Mouse (Mus musculus) neutrophil, adult 5-6 weeks (primary cell): Measurements from ENCODE around the gene Adcy2. TPM values are rescaled to one million over a fixed set of nuclear protein-coding genes. Genes with fewer than 3 reads are reported as not detected.

Source experiments
- ATAC-seq: fragments of 151-379, 151-347 bp; 2 replicates; pipeline ENCODE4 v1.8.0; 2017; ENCODE audit warnings: mild to moderate bottlenecking, moderate TSS enrichment; ENCODE audit not compliant: insufficient number of reproducible peaks, poor library complexity, low FRiP score, severe bottlenecking; ENCODE audit errors: extremely low read depth
- total RNA-seq: library from RNA; stranded (forward); fragments of 200-1000 nt; gene quantifications from 2 replicates; pipeline ENCODE4 v1.2.3, GENCODE M21; 2017

Adcy2 gene
- not detected in 2 replicates for total RNA-seq

DNA sequence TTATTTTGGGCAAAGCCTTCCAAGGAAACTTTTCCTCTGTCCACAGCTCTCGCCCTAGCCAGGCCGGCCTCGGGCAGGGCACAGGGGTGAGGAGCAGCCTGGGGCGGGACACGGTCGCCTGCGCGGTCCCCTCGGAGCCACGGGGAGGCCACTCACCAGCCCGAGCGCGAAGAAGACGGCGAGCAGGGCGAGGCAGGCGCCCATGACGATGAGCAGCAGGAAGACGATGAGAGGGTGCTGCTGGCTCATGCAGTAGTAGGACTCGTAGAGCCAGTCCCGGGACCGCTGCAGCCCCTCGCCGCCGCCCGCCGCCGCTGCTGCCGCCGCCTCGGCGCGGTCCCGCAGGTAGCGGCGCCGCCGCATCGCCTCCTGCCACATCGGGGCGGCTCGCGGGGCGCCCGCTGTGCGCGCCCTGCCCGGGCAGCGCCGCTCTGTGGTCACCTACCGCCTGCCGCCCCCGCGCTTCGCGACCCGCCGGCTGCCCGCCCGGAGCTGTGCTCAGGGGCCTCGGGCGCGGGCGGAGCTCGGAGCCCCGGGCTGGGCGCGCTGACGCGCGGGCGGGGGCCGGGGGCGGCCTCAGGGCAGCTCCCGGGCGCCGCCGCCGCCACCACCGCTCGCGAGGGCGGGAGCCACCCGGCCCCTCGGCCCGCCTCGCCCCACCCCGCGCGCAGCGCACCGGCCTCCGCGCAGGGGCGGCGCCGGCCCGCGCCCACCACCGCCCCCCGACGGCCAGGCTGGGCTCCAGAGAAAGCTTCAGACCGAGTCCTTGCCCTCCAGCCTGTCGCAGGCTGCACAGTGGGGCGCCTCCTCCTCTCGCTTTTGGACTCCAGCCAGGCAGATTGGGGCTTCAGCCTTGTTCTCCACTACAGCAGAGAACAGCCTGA lies at the start of gene Adcy2:
TSS of gene Adcy2 (minus strand) at position 624 of the 884 bp plus-strand sequence.
- no peak for ATAC-seq

DNA sequence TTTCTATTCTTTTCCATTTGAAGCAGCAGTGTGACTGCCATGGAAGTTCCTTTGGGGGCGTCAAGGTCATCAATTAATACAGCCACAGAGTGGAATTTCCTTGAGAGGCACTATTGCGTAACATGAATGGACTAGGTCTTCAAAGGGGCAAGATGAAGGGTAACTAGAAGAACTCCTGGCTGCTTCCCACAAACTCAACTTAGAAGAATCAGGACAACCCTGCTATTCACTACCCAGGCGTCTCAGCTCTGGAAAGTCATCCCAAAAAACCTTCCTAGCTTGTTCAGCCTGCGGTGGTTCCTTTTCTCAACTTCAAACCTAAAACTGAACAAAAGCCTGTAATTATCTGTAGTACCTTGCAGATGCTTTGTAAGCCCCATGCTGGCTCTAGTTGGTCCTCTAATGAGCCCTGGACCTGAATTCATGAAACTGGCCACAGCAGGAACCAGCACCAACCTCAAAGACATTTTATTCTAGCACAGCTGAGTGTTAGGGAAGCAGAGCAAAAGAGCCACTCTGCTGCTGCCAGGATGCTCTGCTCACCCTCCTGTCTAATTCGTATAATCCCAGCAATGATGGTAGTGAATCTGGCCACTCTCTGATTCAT lies 37.8 kb upstream of the Adcy2 start:
- ATAC-seq = no peak

DNA sequence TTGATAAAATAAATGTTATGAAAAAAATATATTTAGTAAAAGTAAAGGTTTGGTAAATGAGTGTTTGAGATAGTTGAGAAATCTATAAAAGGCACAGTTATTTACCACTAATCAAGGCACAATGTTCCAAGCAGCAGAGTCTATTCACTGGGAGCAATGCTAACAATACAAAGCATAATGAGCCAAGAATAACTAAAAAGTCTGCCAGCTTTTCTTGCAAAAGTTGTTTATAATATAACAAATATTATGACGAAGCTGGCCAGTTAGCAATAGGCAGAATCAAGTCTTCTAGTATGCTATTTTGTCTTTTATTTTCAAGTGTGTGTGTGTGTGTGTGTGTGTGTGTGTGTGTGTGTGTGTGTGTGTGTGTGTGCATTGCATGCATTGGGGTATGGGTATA lies 35.3 kb upstream of the Adcy2 start:
- no peak for ATAC-seq

DNA sequence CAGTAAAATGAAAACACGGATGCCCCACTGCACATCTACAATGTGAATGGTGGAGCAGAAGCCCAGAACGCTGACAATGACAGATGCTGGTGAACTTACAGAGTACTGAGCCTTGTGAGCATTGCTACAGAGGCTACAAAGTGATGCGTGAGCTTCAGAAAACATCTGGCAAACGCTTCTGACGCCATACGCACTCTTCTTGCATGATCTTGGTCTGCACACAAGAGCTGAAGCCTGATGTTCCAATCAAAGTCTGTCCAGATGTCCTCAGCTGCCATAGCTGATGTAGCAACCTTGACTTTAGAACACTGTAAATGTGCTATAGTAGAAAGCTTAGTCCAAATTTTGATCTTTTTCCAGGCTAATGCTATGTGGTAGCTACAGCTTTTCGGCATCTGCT lies 34.2 kb upstream of the Adcy2 start:
- ATAC-seq = no peak

DNA sequence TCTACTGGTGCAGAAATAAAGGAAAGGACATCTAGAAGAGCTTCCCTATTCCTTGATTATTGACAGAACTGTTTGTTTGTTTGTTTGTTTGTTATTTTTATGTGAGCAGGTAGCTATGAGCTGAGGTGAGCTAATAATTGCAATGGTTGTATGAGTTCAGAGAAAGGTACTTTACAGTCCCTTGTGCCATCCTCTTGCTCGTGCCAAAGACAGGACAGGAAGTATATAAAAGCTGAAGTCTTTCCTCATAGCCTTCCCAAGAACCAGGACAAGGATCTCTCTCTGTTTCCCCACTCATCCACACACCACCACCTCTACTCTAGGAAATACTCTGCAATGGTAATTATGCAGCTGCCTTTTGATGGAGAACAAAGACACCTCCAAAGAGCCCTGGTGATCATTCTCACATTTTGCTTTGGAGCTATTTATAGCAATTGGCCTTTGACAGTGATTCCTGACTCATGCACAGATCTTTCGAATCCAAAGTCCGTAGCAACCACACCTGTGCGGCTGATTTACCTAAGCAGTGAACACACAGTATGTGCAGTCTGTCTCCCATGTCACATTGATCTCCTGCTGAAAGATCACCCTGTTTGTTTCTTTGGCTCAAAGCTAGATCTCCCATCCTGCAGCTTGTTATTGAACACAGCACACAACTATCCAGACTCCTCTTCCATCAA lies 29.9 kb upstream of the Adcy2 start:
- no peak for ATAC-seq

DNA sequence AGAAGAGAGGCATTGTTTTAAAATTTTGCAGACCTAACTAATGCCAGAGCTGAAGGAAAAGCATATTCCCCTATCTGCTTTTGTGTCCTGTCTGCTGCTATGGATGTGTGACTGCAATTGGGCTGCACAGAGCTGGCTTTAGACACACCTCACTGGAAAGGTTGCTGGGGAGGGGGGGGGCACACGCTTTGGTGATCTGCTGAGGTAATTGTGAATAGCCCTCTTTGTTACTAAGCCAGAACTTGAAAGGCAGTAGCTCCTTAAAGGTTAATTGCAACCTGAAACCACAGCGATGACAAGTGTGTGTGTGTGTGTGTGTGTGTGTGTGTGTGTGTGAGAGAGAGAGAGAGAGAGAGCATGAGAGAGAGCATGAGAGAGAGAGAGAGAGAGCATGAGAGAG lies 25.6 kb upstream of the Adcy2 start:
- ATAC-seq = no peak

DNA sequence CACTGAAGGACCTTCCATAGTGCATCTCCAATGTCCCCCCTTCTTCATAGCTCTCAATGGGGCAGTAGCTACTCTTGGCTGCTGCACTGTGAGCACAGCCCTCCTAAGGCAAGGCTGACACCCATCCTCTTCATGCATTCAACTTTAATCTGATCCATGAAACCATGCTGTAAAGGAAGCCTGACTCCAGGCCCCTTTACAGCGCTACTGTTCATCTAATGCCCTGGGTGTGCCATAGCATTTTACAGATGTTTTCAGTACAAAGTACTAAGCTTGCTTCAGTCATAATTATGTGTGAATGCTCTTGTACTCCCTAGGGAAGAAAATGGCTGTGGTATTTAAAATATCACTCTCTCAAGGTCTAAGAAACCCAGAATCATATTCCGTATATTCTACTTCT lies 23.9 kb upstream of the Adcy2 start:
- ATAC-seq = no peak

DNA sequence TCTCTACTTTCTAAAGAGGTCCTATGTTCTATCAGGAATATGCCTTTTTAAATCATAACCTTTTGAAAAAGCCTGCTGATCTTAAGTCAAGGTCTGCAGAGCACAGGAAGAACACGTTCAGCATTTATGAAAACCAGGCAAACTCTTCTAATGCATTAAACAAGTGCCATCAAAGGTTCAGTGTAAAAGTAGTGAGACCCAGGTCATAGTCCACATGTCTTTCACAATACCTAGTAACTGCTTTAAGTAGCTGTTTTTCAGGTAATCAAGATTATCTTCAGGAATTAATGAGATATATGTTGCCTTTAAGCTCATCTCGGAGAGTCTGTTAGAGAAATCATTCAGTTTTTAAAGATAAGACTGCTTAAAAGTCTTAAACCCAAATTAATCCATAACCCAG lies 21.2 kb upstream of the Adcy2 start:
- no peak for ATAC-seq

DNA sequence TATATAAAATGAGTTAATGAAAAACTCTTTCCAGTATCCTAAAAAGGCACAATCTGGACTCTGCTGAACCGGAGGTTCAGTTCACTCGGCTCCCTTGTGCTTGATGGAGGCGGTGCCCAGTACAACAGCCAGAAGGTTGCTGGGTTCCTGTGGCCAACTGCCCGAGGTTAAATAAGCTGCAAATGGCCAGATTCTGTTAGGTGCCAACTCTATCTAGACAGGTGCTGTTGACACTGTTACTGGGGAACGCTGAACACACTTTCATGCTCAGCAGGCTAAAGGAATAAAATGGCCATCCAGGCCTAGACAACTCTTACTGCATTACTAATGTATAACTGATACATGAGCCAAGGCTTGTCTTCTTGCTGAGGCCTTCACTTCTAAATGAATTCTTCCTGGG lies 7.6 kb upstream of the Adcy2 start:
- ATAC-seq = no peak

DNA sequence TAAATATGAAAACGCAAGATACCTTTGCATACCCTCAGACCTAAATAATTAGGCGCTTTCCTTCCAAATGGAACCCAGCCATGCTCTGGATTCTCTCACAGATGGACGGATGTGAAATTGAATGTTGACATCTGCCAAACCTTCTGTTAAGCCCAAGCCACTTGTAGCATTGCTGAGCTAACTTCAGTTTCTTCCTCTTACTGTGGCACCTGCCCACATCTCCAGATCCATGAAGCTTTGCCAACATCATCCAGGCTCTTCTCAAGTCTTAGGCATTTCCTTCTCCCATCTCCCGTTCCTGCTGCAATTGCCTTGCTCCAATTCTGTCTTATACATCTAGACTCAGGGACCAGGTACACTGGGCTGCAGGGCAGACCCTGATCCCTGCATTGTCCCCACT lies 6.8 kb upstream of the Adcy2 start:
- no peak for ATAC-seq

DNA sequence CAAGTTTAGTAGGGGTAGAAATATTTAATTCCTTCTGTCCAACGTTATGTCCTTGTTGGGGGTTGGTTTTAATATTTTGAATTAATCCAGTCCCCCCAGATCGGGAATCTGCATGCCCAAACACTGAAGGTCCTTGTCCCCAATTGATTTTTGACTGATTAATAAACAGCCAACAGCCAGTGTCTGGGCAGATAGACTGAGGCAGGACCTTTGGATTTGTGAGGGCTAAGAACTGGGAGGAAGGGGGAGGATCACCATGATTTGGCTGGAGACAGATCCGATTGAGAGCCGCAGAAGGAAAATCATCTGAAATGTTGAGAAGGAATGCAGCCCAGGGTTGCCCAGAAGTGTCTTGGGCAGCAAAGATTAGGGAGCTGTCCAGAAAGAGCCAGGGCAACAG lies 5.1 kb upstream of the Adcy2 start:
- ATAC-seq = no peak

DNA sequence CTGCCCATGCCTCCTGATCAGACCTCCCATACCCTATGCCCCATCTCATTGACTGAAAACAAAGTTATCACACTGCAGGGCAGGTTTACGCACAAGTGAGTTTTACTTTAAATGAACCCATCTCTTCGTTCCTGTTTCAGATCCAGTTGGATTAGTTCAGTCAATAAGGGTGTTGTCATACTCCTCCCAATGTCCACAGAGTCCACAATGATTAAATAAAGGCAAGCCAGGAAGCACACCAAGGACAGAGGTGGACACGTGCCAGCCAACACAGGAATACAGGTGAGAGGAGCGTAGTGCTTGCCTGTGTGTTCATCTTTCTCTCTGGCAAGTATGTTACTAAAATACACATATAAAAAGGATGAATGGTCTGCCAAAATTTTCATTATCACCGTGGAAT lies 3.3 kb upstream of the Adcy2 start:
- no peak for ATAC-seq

DNA sequence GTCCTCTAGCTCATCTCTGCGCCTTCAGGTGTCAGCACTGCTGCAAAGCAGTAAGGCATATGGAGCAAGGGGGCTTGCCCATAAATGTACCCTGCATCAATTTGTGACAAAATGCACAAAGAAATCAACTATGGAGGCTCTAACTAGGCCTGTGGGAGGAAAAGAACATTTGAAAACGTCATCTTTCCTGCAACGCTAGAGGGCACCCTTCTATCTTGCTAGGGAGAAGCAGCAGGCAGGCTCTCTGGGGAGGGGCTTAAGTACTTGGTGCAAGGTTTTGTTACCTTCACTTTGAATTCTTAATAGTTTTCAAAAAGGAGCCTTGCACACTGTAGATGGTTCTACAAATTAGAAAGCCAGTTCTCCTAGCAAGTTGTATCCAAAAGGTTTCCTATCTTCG lies 2.8 kb upstream of the Adcy2 start:
- no peak for ATAC-seq

DNA sequence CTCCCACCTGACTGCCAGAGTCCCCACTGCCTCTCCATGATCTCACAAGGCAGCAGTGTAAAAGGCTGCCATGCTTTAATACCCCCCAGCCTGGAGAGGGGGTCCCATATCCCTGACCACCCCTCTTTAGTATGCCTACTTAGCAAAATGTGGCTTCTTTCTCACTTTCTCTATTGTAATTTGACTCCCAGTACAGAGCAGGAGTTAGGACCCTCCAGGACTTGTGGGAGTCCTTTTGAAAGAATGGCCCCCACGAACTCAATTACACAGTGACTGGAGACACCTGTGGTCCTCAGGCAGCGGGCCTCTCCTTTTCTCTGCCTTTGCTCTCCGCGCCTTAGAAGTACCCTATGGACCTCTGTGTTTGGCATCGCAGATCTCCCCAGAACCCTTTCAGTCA lies 485 bp upstream of the Adcy2 start:
- ATAC-seq = no peak

DNA sequence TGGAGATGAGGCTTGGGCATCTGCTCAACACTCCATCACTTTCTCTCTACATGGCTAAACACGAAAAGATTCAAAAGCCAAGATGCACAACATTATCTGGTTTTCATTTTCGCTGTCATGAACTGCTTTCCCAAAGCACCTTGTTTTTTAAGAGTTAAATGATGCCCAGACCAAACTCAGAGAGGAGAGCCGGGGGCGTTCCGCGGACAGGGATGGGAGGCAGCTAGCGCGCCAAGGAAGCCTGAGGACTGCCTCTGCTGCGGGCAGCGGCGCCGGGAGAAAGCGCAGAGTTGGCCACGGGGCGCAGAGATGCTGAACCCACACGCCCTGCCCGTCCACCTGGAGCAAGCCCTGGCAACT lies 803 bp downstream of the Adcy2 start:
- ATAC-seq = no peak

DNA sequence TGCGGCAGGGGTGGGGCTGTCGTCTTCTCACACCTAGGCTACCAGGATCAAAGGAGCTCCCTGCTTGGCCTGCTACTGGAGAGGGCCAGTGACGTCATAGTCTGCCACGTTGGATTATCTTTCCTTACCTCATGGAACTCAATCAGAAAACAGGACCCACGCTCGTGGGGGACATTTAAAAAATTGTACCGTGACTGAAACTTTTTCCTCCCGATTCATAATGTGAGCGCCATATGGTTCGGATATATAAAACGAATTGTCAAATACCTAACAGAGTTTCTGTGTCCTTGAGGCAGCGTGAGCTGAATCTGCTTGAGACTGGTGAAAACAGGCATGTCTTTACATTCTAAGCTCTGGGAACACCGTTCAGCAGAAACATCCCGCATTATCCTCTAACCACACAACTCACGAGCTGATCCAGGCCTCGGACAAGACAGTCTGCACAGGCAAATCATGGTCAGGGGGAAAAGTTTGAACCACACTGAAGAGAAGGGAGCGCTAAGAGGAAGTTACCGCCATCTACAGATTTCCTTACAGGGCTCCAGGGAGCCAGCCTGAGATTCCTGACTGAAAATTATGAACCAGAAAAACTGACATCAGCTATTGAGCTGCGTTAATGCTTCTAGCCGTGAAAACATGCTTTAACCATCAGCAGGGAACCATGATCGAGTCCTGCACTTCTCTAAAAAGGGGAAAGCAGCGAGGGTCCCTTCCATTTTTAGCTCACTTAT lies 1.4 kb downstream of the Adcy2 start:
- ATAC-seq = no peak

DNA sequence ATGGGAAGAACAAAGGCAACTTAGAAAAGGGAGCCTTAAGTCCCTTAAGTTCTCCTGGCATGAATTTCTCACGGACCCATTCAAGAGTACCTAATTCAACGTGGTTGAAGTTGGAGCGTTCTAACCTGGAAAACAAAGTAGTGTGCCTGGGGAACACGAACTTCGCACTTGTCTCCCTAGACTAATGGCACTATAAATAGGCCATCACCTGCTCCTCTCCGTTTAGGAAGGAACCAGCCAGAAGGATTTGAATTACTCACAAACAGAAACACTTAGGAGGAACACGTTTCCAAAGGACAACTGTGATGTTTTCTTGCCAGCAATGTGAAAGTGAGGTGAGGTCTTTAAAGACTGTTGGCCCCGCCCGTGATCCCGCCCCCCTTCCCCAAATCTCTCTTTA lies 2.0 kb downstream of the Adcy2 start:
- no peak for ATAC-seq

DNA sequence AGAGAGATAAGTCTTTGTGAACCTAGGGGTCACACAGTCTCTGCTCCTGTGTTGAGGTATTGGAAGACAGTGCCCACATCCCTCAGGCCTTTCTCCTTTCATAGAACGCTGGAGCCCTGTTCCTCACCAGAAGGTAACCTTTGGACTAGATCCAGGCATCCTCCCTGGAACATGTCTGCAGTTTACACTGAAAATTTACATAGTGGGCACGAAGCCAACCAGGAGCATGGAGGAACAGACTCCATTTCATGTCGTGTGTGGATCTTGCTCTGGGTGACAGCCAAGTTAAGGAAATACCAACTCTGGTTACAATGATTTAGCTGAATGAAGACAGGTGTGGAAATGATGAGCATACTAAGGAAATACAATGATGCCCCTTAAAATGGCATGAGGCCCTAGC lies 2.7 kb downstream of the Adcy2 start:
- no peak for ATAC-seq

DNA sequence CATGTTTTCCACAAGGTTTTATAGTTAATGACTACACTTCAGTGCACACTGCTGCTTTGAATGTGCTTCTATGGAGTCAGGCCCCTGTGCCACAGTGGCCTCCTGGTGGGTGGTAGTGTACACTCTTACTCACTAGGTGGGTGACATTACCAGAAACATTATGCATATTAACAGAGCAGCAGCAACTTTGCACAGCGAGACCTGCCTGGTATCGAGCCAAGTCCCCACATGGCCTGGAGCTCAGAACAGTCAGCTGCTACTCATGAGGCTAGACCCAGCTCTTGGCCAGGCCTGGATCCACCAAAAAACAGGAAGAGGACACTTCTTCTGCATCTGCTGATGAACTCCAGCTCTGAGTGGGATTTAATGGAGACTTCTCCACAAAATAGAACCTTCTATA lies 13.6 kb downstream of the Adcy2 start:
- no peak for ATAC-seq

DNA sequence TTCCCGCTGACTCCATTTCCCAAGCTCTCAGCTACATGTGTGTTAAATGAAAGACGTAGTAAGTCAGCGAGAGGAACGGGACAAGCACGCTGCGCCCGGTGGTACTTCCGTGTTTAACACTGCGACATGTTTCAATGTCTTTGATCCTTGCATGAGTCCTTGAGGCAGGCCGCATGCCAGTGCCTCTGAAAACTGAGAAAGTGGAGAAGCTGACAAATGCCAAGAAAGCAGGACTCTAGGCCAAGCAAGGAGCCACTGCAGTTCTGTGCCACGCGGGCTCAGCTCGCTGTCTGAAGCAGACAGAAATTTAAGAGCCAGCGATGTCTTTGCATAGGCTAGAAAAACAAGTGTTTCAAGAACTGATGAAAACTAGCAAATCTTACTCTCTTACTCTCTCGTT lies 15.3 kb downstream of the Adcy2 start:
- ATAC-seq = no peak
